Mouse (Mus musculus) MEL (cell line): ENCODE measurements around the gene Eif2ak3. TPM values are rescaled to one million over a fixed set of nuclear protein-coding genes. Genes with fewer than 3 reads are reported as not detected.

ENCODE experiments used
- DNase-seq: peaks from one replicate; pipeline ENCODE4 v3.0.0; 2011; ENCODE audit warnings: low read depth, low spot score
- H3K27ac ChIP-seq: 2 replicates; pipeline ENCODE4 v1.5.1; 2012; ENCODE audit warnings: low read depth, mild to moderate bottlenecking, control low read depth, low read length, moderate library complexity; ENCODE audit not compliant: control insufficient read depth
- H3K27me3 ChIP-seq, 2 experiments: fragments of 150-350 bp in 1 of 2; sonication (generic) in 1 of 2; 2 replicates each; pipeline ENCODE4 v1.6.1; 2012; ENCODE audit warnings: low read length in 2 of 2, mild to moderate bottlenecking in 2 of 2, improper control_type of control experiment in 1 of 2, moderate library complexity in 1 of 2; ENCODE audit not compliant: insufficient read depth in 2 of 2, control insufficient read depth in 1 of 2
- H3K36me3 ChIP-seq, 2 experiments: 2 replicates each; pipeline ENCODE4 v1.6.1; 2012 to 2014; ENCODE audit warnings: low read length in 2 of 2, improper control_type of control experiment in 1 of 2, inconsistent platforms in 1 of 2, mild to moderate bottlenecking in 1 of 2; ENCODE audit not compliant: insufficient read depth in 2 of 2, control insufficient read depth in 1 of 2
- H3K4me1 ChIP-seq, 2 experiments: fragments of 150-350 bp in 1 of 2; sonication (generic) in 1 of 2; 2 replicates each; pipeline ENCODE4 v1.6.1; 2012; ENCODE audit warnings: low read length in 2 of 2, improper control_type of control experiment in 1 of 2, mild to moderate bottlenecking in 1 of 2; ENCODE audit not compliant: insufficient read depth in 2 of 2, control insufficient read depth in 1 of 2
- H3K4me3 ChIP-seq, 2 experiments: fragments of 150-350 bp in 1 of 2; sonication (generic) in 1 of 2; 2 replicates each; pipeline ENCODE4 v1.5.1; 2012; ENCODE audit warnings: low read depth in 2 of 2, low read length in 2 of 2, mild to moderate bottlenecking in 2 of 2, moderate library complexity in 2 of 2, control low read depth in 1 of 2, improper control_type of control experiment in 1 of 2; ENCODE audit not compliant: control insufficient read depth in 1 of 2, insufficient read depth in 1 of 2
- H3K79me2 ChIP-seq: 2 replicates; pipeline ENCODE4 v1.6.1; 2012; ENCODE audit warnings: mild to moderate bottlenecking, low read length, moderate library complexity; ENCODE audit not compliant: control insufficient read depth, poor library complexity, insufficient read depth
- H3K9ac ChIP-seq: 2 replicates; pipeline ENCODE4 v1.6.1; 2012; ENCODE audit warnings: low read depth, mild to moderate bottlenecking, control low read depth, low read length, moderate library complexity; ENCODE audit not compliant: control insufficient read depth, poor library complexity, severe bottlenecking
- H3K9me3 ChIP-seq: fragments of 150-350 bp; sonication (generic); replicated peaks from 2 replicates; pipeline ENCODE4 v1.6.1; 2012; ENCODE audit warnings: mild to moderate bottlenecking, low read length, improper control_type of control experiment, moderate library complexity; ENCODE audit not compliant: insufficient read depth
- BHLHE40 ChIP-seq: IDR thresholded peaks from 2 replicates; pipeline ENCODE4 v1.6.1; 2012; ENCODE audit warnings: low read depth, mild to moderate bottlenecking, inconsistent platforms, low read length, improper control_type of control experiment, borderline replicate concordance
- CHD2 ChIP-seq: IDR thresholded peaks from 2 replicates; pipeline ENCODE4 v1.6.1; 2011; ENCODE audit warnings: low read length, improper control_type of control experiment
- ELF1 ChIP-seq: IDR thresholded peaks from 2 replicates; pipeline ENCODE4 v1.6.1; 2014; ENCODE audit warnings: low read depth, mild to moderate bottlenecking, inconsistent platforms, low read length, improper control_type of control experiment, moderate library complexity
- EP300 ChIP-seq, 2 experiments: IDR thresholded peaks; 2 replicates each; pipeline ENCODE4 v1.6.1; 2011; ENCODE audit warnings: improper control_type of control experiment in 2 of 2, low read length in 2 of 2, low read depth in 1 of 2, mild to moderate bottlenecking in 1 of 2
- GATA1 ChIP-seq: IDR thresholded peaks from 2 replicates; pipeline ENCODE4 v1.6.1; 2011; ENCODE audit warnings: low read depth, low read length, improper control_type of control experiment
- KAT2A ChIP-seq: conservative IDR thresholded peaks from 2 replicates; pipeline ENCODE4 v1.6.1; 2012; ENCODE audit warnings: low read depth, low read length, improper control_type of control experiment, inconsistent platforms
- MAX ChIP-seq: IDR thresholded peaks from 2 replicates; pipeline ENCODE4 v1.6.1; 2011; ENCODE audit warnings: low read length, improper control_type of control experiment
- MAZ ChIP-seq: IDR thresholded peaks from 2 replicates; pipeline ENCODE4 v1.6.1; 2012; ENCODE audit warnings: low read depth, mild to moderate bottlenecking, inconsistent platforms, low read length, improper control_type of control experiment
- MYC ChIP-seq: IDR thresholded peaks from 2 replicates; pipeline ENCODE4 v1.6.1; 2011; ENCODE audit warnings: low read depth, mild to moderate bottlenecking, low read length, improper control_type of control experiment, moderate library complexity
- POLR2AphosphoS5 ChIP-seq: IDR thresholded peaks from 2 replicates; pipeline ENCODE4 v1.6.1; 2012; ENCODE audit warnings: low read depth, borderline replicate concordance, mild to moderate bottlenecking, inconsistent platforms, low read length, moderate library complexity, mixed read lengths
- TCF12 ChIP-seq: IDR thresholded peaks from 2 replicates; pipeline ENCODE4 v1.6.1; 2014; ENCODE audit warnings: low read depth, mild to moderate bottlenecking, inconsistent platforms, low read length, improper control_type of control experiment, moderate library complexity
- UBTF ChIP-seq: IDR thresholded peaks from 2 replicates; pipeline ENCODE4 v1.6.1; 2012; ENCODE audit warnings: low read depth, mild to moderate bottlenecking, inconsistent platforms, low read length, improper control_type of control experiment, moderate library complexity, borderline replicate concordance; ENCODE audit not compliant: insufficient read depth
- ZMIZ1 ChIP-seq: IDR thresholded peaks from 2 replicates; pipeline ENCODE4 v1.6.1; 2012; ENCODE audit warnings: low read depth, mild to moderate bottlenecking, inconsistent platforms, low read length, improper control_type of control experiment, moderate library complexity
- ZNF384 ChIP-seq: IDR thresholded peaks from 2 replicates; pipeline ENCODE4 v1.6.1; 2012; ENCODE audit warnings: low read depth, mild to moderate bottlenecking, inconsistent platforms, low read length, improper control_type of control experiment
- polyA plus RNA-seq, 2 experiments: library from polyadenylated mRNA; stranded (reverse) in 1 of 2; unstranded in 1 of 2; fragments of >175 nt in 1 of 2; fragments of >200 nt in 1 of 2; gene quantifications; 2 replicates each; pipeline versions ENCODE4 v1.2.1 to v1.2.4; 2012; ENCODE audit warnings: low replicate concordance in 2 of 2, low read depth in 1 of 2; ENCODE audit not compliant: insufficient read length in 2 of 2, insufficient read depth in 1 of 2, missing spikeins in 1 of 2
- total RNA-seq: library from RNA; depleted of rRNA; stranded (reverse); fragments of 300-350 nt; gene quantifications from 2 replicates; pipeline ENCODE4 v1.2.3, GENCODE M21; 2012

The Eif2ak3 gene
- total and polyA plus RNA-seq, 3 experiments = 9.1 to 9.9 TPM; not detected in 1

- H3K27ac ChIP-seq = no peak overlapping the region
- no peaks in the 10 kb centered on the region for H3K9me3 ChIP-seq
- no peak overlapping the region for H3K4me3 ChIP-seq
- peak; percentile 41 for DNase-seq
- H3K4me1 ChIP-seq = no peaks in the 10 kb centered on the region
- H3K36me3 ChIP-seq = no peaks in the 10 kb centered on the region; a peak in 2 of 4 replicates
- no peak overlapping the region for H3K9ac ChIP-seq
- no peaks in the 10 kb centered on the region for H3K79me2 ChIP-seq
- peak in 1 of 2 experiments; percentile 57; a peak in 2 of 4 replicates for TF ChIP-seq EP300 (IDR thresholded peaks at IDR 0.05; ENCODE audit: low read depth in 1 of 2, low read length in 2 of 2)
- TF ChIP-seq KAT2A = no peak
- no peak for TF ChIP-seq MAZ
- peak; percentile 40; the same call in 1 of the 2 replicates for TF ChIP-seq GATA1
- 0 out of 2 replicates have a peak, but pooled peaks have one; percentile 6 for TF ChIP-seq TCF12
- TF ChIP-seq MYC = no peak
- H3K27me3 ChIP-seq = no peaks in the 10 kb centered on the region
Measured at GRCm38 (mm10) chr6:70903689-70904088, 59.4 kb downstream of the Eif2ak3 start.

- TF ChIP-seq ZNF384 (no peak), CHD2 (no peak), POLR2AphosphoS5 (no peak), ELF1 (no peak), ZMIZ1 (no peak)
- H3K27ac ChIP-seq = no peak overlapping the region
- no peaks in the 10 kb centered on the region for H3K4me1 ChIP-seq
- H3K4me3 ChIP-seq = no peak overlapping the region
- H3K36me3 ChIP-seq = no peaks in the 10 kb centered on the region; a peak in 1 of 4 replicates
- no peak for DNase-seq
- peaks cover 0 to 2% of the 10 kb centered on the region in 2 experiments; a peak in 2 of 4 replicates for H3K27me3 ChIP-seq
- no peak overlapping the region for H3K9ac ChIP-seq
- H3K9me3 ChIP-seq = no peaks in the 10 kb centered on the region
- H3K79me2 ChIP-seq = no peaks in the 10 kb centered on the region
Measured at GRCm38 (mm10) chr6:70909572-70909971, 65.3 kb downstream of the Eif2ak3 start.

- no peaks in the 10 kb centered on the region for H3K9me3 ChIP-seq
- no peaks in the 10 kb centered on the region for H3K79me2 ChIP-seq
- DNase-seq = no peak
- H3K27me3 ChIP-seq = peaks cover 0 to 2% of the 10 kb centered on the region in 2 experiments; a peak in 2 of 4 replicates
- no peak overlapping the region for H3K9ac ChIP-seq
- H3K36me3 ChIP-seq = no peaks in the 10 kb centered on the region; a peak in 1 of 4 replicates
- H3K4me1 ChIP-seq = no peaks in the 10 kb centered on the region
- no peak overlapping the region for H3K27ac ChIP-seq
- no peak overlapping the region for H3K4me3 ChIP-seq
- TF ChIP-seq UBTF = no peak
- TF ChIP-seq ZMIZ1 = no peak
- TF ChIP-seq POLR2AphosphoS5 = no peak
- TF ChIP-seq MAX = no peak
- TF ChIP-seq BHLHE40 = no peak
- no peak for TF ChIP-seq GATA1
- TF ChIP-seq, all 39 proteins: peak for 0
Measured at GRCm38 (mm10) chr6:70910285-70910684, 66.0 kb downstream of the Eif2ak3 start.
